Mouse (Mus musculus): ENCODE results near the gene Dnah11.
A peak's percentile ranks its signal among the peaks of the same experiment; 100 is the strongest.

Dnah11 gene

DNA sequence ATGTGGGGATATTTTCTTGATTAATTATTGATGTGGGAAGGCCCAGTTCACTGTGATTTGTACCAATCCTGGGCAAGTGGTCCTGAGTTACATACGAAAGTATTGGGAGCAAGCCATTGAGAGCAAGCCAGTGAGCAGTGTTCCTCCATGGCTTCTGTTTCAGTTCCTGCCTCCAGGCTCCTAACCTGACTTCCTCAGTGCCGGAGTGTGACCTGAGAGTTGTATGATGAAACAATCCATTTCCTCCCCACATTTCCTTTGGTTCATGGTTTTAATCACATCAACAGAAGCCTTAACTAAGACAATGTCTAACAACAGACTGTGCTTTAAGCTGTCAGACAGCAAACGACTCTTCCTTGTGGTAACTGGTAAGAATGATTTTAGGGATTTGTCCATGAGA is 114.0 kb downstream of the Dnah11 start:
- DNase-seq, result no peak

DNA sequence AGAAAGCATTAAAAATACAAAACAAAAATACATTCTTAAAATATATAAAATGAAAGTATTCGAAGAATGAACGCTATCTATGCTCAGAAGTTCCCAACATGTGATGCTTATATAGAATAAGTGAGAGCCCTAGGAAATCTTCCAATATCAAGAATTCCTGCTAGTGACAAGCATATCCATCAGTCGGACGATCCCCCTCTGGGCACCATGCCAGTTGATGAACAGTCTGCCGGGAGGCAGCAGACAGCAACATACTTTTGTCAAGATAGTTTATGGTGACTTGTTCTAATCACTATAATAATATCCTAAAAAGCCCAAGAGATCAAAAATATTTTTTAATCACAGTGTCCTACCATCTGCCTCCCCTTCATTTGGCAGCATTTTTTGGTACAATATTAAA is 114.7 kb downstream of the Dnah11 start:
- DNase-seq, result peak; percentile 50

DNA sequence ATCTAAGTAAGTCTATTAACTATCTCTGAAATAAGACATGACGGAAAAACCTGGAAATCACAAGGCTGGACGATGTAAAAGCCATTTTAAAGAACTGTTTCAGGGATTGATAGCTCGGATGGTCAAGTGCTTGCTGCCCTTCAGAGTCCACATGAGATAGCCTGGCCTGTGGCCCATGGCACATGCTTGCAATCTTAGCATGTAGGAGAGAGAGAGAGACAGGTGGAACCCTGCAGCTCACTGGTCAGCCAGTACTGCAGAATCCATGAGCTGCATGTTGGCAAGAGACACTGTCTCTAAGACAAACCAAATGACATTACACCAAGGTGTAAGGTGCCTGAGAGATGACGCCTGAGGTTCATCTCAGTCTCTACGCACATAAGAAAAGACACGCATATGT is 118.4 kb downstream of the Dnah11 start:
- no peak for DNase-seq

DNA sequence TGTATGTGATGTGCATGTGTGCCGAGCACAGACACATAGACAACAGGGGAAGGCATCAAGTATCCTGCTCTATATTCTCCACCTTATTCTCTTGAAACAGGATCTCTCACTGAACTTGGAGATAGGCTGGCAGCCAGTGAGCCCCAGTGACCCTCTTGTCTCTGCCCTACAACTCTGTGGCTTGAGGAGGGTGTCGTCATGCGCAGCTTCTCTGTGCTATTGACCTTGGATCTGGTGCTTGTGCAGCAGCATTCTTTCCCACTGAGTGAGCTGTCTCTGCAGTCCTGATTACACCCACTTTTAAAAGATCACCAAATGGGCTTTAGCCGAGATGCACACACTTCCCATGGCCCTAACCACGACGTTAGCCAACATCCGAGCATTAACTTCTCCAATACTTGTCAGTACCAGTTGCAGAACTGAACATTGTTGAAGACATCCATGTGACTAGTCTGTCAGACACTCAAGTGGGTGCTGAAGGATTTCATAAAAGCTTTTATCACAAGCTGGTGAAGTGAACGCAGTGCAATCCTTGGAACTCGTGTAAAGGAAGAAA is 120.3 kb downstream of the Dnah11 start:
- DNase-seq, result no peak

DNA sequence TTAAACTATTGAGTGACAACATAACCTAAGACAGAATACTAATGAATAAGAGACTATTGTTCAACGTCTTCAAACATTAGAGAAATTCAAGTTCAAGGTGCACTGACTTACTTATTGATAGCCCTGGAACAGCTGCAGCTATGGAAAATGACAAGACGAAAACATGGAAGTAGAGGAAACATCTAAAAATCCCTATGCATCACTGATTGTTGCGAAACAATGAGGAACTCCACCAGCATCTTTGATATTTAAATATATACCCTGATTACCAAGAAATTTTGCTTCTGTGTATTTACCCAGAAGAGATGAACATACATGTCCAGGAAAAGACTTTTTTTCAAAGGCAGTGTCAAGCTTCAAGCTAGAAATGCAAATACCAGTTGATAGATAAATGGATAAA is 122.0 kb downstream of the Dnah11 start:
- DNase-seq, result no peak

DNA sequence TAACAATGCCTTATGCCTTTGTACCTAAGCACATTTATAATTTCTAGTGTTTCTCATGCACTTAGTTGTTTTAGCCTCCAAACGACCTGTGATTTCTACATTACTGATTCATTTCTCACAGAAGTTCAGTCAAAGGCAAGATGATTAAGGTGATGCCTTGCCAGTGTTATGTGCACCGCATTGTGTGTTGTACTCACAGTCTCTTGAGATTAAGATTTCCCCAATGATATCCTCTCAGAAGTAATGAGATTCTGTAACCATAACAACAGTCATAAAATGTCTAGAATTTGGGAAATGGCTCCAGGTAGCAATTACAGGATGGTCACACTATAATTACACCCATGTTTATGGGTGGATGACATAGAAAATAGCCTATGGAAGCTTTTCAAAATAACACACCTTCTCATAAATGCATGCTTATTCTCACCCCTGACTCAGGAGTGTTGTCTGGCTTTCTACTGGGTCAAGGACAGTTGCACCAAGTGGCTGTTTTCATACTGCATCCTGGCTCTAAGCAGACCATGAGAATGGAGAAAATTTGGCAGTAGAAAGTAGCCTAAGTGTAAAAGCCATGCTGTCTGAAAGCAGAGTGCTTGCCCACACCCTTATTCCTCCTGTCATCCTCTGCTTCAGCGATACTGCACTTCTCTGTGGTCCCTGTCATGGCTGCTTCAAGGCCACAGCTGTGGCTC is 126.5 kb downstream of the Dnah11 start:
- DNase-seq, result no peak

DNA sequence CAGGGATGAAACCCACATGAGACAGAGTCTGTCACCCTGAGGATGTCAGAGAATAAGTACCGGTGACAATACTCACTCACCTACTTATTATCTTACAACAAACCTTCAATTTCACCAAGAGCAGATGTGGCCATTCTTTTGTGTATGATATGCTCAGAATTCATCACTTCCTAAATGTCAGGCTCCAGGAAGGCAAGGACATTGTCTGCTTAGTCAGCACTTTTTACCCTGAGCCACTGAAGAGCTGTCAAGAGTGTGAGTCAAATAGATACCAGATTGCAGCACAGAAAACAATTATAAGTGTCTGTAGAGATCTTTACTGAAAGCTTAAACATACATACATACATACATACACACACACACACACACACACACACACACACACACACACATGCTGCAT is 127.2 kb downstream of the Dnah11 start:
- DNase-seq, result no peak

DNA sequence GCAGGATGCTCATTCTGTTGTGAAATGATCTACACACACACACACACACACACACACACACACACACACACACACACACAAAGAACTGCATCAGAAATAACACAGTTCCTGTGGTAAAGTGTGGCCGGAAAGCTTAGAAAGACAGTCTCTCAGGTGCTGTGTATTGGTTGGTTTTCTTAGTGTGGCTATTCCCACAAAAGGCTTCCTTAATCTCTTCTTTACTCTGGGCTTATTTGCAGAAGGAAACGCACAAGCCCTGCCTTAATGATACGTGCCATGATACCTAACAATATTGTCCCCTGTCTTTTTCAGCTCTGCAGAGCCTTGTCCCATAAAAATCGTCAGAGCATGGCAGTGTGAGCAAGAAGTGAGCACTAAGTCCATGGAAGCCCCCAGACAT is 130.1 kb downstream of the Dnah11 start:
- DNase-seq, result no peak

DNA sequence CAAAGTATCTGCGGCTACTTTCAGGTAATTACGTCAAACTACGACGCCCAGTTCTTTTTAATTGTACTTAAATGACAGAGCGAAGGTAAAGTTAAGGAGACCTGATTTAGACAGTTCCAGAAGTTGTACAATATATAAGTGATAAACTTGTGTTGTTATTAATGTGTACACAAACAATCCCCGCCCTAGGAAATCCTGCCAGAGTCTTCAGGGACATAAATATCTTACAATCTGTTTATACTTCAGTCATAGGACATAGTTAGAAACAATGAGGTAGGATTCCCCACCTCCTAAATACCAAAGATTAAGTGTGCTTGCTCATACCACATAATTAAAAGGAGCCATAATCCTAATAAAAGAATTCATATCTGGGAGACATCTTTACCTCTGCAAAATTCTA is 136.5 kb downstream of the Dnah11 start:
- no peak for DNase-seq

DNA sequence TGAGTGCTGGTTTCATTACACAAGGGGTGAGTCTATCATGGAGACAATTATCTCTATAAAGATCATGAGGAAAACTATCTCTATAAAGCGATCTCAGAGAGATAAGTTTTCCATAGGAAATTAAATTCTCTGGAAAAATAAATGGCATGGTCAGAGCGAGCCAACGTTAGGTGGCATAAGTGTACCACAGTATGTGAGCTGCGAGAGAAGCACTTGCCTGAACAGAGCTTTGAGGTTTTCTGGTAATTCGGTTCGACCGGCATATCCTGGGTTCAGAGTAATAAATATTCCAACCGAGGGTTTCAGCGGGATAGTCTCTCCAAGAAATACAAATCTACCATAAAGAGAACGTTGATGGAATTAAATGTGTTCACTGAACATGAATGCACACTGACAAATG is 142.0 kb downstream of the Dnah11 start:
- peak; percentile 20 for DNase-seq

DNA sequence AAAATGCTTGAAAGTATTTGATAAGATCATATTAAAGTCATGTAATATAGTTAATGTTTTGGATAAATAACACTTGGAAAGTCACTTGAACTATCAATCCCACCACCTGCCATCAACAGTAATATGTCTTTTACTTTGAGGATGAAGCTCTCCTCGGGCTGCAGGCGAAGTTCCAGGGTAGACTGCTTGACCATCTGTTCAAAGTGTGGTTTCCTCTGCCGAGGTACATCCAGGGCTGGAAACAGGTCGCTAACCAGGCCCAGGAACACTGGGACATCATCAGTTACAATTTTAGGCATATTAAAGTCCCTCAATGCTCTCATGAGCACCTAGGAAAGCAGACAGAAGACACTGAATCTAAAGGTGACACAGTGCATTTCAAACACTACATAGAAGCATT is 153.5 kb downstream of the Dnah11 start:
- DNase-seq, result no peak

DNA sequence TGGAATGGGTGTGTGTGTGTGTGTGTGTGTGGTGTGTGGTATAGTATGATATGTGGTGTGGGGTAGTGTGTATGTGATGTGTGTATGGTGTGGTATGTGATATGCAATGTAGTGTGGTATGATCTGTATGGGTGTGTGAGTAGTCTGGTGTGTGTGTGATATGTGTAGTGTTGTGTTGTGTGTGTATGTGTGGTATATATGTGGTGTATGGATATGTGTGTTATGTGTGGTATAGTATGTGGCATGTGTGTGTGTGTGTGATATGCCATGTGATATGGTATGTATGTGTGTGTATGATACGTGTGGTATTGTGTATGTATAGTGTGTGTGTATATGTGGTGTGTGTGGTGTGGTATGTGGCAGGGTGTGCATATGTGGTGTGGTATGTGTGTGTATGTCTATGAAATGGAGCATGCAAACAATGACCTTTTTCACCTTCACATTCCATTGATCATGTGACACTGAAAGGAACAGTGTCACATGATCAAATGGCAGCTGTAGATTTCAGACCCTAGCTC is 155.7 kb downstream of the Dnah11 start:
- no peak for DNase-seq

DNA sequence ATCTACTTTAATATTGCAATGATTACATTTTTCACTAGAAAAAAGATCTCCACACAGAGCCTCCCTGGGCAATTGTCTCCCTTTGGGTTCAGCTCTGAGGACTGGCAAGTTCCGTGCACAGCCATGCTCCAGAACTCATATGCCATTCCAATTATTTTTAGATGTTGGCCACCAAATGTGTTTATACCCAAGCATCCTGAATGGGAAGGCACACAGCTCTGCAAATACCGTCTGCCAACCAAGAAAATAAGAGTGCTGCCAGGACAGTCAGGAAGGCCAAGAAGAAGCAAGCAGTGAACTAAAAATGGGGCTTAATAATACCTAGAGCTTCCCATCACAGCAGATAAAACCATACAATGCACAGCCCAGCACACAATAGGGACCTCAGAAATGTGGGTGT is 156.6 kb downstream of the Dnah11 start:
- DNase-seq, result no peak

DNA sequence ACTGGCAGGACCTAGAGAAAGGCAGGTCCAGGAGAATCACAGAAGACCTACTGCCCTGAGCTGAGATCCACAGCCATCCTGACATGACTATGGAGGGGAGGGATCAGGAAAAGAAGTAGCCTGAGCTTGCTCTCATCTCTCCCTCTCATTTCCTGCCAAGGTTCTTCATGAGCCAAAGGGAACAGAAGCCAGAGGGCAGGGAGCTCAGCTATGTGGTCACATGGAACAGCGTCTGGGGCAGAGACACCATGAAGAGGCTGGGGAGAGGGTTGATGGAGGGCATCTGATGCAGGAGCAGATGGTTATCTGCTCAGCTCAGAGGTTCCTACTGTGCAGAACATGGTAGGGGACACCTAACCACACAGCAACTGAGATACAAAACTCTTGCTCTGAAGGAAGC is 163.9 kb downstream of the Dnah11 start:
- DNase-seq, result no peak

DNA sequence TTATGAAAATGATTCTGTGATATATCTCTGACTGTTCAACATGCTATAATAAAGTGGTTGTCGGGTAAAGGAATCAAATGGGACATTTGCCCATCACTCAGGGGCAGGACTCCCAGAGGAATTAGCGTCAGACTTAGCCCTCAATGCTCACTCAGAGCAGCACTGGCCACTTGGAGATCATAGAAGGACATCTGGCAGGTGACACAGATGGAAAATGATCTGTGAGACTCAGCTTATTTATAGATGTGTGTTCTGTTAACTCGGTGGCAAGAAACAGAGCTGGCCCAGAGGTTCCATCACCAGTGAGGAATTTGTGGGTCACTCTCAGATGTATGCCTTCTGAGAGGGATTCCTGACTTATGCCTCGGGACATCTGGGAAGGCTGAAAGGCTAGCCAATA is 173.1 kb downstream of the Dnah11 start:
- DNase-seq, result no peak

DNA sequence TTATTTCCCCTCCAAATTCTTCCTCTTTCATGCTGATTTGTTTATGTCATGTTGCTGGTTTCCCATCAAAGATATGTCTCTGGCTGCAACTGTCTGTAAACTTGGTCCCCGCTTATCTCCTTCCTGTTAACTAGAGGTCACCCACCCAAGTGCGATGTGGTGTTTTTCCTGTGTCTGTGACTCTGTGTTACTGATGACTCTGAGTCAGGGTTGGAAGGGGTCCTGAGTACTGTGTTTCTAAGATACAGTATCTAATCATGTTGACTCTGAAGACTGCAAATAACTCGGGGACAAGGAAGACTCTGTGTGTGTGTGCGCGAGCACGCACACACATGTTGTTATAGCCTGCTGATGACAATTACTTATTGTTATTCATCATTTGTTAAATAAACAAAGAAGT is 179.9 kb downstream of the Dnah11 start:
- DNase-seq, result no peak

DNA sequence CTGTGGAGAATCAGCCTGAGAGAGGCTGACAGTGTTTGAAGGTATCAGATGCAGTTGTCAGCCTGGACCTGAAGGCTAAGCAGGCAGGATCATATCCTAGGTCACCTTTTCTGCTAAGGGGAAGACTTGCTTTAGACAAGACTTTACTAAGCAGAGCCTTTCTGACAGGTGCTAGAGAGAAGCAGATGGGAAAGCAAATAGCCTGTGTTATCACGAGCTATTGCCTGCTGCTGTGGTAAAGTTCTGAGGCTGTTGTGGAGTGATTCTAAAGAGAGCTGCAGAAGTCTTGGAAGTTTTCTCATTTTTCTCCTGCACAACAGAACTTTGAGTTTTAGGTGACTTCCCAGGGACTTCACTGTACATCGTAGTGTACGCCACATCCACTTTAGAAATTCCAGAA is 185.0 kb downstream of the Dnah11 start:
- DNase-seq, result no peak

DNA sequence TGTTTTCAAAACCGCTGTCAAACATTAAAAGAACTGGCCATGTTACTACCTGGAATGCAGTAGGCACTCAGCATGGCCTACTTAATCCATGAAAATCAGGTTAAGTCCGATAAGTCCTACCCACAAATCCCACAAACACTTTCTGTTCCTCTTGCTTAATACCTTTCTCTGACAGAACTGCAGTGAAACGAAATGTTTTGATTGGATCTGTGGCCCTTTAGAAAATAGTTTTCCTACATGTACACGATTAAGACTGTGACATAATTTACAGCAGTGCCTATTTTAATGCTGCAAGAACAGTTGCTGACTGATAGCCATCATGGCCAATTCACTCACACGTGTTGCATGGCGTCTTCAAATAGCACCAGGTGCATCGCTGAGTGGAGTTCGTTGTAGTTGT is 186.9 kb downstream of the Dnah11 start:
- no peak for DNase-seq

DNA sequence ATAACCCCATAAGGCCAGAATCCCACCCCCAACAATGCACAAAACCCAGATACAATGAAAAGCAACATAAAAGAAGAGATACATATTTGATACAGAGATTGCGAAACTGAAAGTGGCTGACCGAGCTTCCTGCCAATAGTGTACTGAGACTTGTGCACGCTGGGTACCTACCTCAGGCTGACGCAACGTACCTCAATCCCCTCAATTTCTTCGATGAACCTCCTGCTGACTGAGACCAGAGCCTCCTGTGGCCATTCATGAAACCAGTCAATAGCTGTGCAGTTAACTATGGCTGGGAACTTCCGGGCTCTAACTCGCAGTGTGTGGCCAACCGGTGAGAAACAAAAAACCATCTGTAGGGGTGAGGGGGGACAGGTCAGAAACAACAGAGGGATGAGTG is 203.9 kb downstream of the Dnah11 start:
- no peak for DNase-seq

DNA sequence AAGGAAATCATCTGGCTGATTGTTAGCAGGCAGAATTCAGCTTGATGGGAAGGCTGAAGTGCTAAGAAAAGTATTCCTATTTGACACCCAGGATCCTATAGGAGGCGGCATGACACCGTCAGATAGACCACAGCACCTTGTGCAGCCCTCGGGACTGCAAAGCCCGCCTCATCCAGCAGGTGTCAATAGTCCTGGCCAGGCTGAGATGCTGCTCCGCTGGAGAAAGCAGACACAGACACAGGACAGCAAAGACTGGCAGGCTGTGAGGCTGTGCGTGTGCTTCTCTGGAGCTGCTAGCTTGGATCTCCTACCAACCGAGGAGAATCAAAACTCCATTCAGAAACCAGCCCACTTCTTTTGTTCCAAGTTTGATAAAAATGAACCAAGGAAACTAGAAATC is 205.3 kb downstream of the Dnah11 start:
- peak; percentile 67 for DNase-seq

DNA sequence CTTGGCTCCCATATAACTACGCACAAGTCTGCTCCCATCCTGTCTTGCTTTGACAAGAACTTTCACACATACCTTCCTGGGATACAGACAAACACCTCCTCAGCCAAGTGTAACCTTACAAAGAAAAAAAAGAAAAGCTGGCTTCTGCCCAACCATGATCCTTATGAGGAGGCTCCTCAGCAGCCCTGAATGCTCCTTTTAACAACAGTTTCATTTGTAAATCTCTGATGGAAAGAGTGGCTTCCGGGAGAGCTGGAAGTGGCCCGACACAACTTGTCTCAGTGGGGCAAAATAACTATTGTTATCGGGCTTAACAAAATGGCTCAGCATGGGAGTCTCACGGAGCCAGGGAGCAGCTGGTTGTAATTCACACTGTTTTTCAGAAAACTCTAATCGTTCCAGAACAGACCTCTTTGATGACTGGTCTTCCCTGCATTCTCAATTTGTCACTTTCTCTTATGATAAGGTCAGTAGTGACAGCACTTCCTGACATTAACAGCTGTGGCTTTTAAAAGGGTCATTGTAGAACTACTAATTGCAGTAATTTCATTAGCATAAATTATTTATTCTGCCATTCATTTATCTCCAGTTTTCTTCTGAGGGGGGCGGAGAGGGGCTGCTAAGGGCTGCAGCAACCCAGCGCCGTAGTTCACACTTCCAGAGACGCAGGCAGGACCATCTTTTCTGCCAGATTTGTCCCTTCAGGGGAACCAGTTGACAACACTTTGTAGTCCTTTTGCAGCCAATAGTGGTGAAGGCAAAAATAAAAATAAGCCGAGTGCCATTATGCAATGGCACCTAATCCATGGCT is 209.6 kb downstream of the Dnah11 start:
- DNase-seq, result peak; percentile 4

DNA sequence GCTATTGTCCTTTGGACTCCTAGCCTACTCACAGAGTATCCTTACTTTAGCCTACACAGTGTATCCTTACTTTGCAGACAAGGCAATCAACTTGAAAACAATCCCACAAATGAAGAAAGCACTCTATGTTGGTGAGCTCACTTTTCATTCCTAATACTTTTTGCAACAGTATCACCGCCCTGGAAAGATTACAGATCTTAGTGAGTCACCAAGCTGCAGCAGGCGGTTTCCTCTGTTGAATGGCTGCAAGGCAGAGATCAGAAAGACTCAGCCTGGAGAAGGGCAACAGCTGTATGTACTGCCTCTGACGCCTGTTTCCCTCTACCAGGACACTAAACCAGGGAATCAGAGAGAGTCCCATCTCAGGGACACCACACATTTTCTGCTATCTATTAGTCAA is 218.5 kb downstream of the Dnah11 start:
- no peak for DNase-seq

DNA sequence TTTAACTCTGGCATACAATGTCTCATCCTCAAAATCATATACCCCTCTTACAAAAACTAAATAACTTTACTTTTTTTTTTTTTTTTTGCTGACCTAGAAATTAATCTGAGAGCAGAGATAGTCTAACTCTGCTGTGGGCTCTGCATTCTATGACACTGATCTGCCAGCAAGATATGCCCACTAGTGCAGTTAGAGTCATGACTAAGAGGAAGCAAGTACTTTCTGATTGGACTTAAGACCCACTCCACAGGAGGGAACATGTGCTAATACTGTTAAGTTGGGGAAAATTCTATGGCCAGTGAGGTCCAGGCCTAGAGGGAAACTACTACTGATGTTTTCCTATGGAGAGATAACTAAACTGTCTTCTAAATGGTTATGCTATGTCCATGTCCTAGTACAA is 225.1 kb downstream of the Dnah11 start:
- no peak for DNase-seq

DNA sequence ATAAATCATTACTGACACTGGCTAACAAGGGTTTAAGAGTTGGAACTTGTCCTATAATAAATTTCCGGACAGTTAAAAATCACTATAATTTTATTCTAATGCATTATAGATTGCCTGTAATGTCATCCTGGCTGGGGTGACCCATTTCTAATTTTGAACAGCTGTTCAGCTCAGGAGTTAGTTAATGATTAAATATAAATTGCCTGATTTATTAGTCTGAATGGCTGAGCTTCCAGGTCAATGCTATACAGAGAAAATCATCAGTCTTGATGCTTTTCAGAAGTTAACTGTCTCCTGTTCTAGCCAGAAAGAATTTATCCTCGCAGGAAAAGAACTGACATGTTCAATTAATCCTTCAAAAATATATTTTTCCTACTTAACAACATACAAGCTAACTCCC is 236.1 kb downstream of the Dnah11 start:
- DNase-seq, result no peak
